ENCODE assay signal across 10 mouse cellular contexts in the genomic region with DNA sequence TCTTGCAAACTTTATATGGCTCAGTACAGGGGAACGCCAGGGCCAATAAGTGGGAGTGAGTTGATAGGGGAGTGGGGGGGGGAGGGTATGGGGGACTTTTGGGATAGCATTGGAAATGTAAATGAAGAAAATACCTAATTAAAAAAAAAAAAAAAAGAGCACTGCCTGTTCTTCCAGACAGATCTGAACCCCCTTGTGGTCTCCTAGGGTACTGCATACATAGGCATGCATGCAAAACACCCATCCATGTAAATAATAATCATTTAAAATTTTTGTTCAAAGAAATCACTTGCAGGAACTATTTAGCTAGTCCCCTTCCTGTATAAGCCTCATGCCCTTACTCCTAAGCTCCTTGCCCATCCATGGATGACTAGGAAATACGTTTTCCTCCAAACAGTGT.
DNase-seq lines count a peak whose midpoint lies in the region; ATAC-seq and TF ChIP-seq lines count a peak whose summit lies in the region.
"Had no signal": no experiment of that assay in that cellular context is flagged by ENCODE, and none has a peak within 500 bp of the region (broad histone marks: within the 10 kb centered on the region; RNA-seq: fewer than 3 reads in every experiment).

No protein-coding gene starts in this region.

- no peaks in the 10 kb centered on the region for H3K79me2 ChIP-seq in MEL (ENCODE audit: control insufficient read depth, insufficient read depth, low read length, poor library complexity)

- H3K4me3 ChIP-seq in gastrocnemius, adult 2 months, result no peak overlapping the region
- H3K4me3 ChIP-seq in liver, postnatal 0 days (ENCODE audit: low read depth, low read length), result no peak overlapping the region
- H3K4me3 ChIP-seq in MEL (ENCODE audit: control insufficient read depth in 1 of 2, insufficient read depth in 1 of 2, low read depth in 2 of 2, low read length in 2 of 2), result no peak overlapping the region
- H3K4me3 ChIP-seq in forebrain, embryonic 11.5 days (ENCODE audit: low read depth, low read length), result no peak overlapping the region
- H3K4me3 ChIP-seq: hindbrain, embryonic 13.5 days had no signal

- H3K9ac ChIP-seq in liver, postnatal 0 days (replicated peaks), result no peak overlapping the region
- no peak overlapping the region for H3K9ac ChIP-seq in MEL (ENCODE audit: control insufficient read depth, low read depth, low read length, poor library complexity, severe bottlenecking)
- no peak overlapping the region for H3K9ac ChIP-seq in forebrain, embryonic 11.5 days (ENCODE audit: low read length)
- H3K9ac ChIP-seq: hindbrain, embryonic 13.5 days had no signal

- no peak for TF ChIP-seq EP300 in liver, postnatal 0 days (IDR thresholded peaks at IDR 0.05; ENCODE audit: low read depth)
- TF ChIP-seq EP300 in MEL (IDR thresholded peaks at IDR 0.05; ENCODE audit: low read depth in 1 of 2, low read length in 2 of 2), result no peak

- no peaks in the 10 kb centered on the region for H3K36me3 ChIP-seq in liver, postnatal 0 days (replicated peaks; ENCODE audit: insufficient read depth, low read length)
- H3K36me3 ChIP-seq in MEL (ENCODE audit: control insufficient read depth in 1 of 2, insufficient read depth in 2 of 2, low read length in 2 of 2), result no peaks in the 10 kb centered on the region
- H3K36me3 ChIP-seq in forebrain, embryonic 11.5 days (ENCODE audit: control insufficient read depth, insufficient read depth, low read length), result no peaks in the 10 kb centered on the region
- H3K36me3 ChIP-seq: hindbrain, embryonic 13.5 days had no signal

- no peak for DNase-seq in gastrocnemius, adult 2 months
- no peak for DNase-seq in gastrocnemius, adult 18-20 months (ENCODE audit: low spot score)
- no peak for DNase-seq in liver, postnatal 0 days
- DNase-seq in liver (no peak), MEL (ENCODE audit: low read depth, low spot score) (peak; percentile 29)
- peak; percentile 37 for DNase-seq in retina, postnatal 1 day
- DNase-seq in forebrain, embryonic 11.5 days (ENCODE audit: low spot score), result no peak
- no peak for DNase-seq in urinary bladder, postnatal 36 days (ENCODE audit: low spot score in 2 of 2)
- DNase-seq: gastrocnemius, postnatal 36 days had no signal

- TF ChIP-seq CTCF in gastrocnemius, adult 2 months (IDR thresholded peaks at IDR 0.05), result peak; percentile 43
- peak; percentile 47 for TF ChIP-seq CTCF in liver, postnatal 0 days (IDR thresholded peaks at IDR 0.05; ENCODE audit: low read depth)
- peak; percentile 13 to 25 (median 25); a peak in 2 of 6 replicates for TF ChIP-seq CTCF in MEL (IDR thresholded peaks at IDR 0.05 in 2 of 3, conservative IDR thresholded peaks at IDR 0.05 in 1 of 3; ENCODE audit: control insufficient read depth in 1 of 3, insufficient read depth in 1 of 3, low read depth in 2 of 3, low read length in 3 of 3, poor library complexity in 1 of 3, severe bottlenecking in 1 of 3)

- 95% methylated on average over 2 of the region's 2 CpGs for WGBS in liver, postnatal 0 days (ENCODE audit: insufficient replicate concordance)
- WGBS in forebrain, embryonic 11.5 days, result 96% methylated on average over 2 of the region's 2 CpGs

- no peaks in the 10 kb centered on the region for H3K27me3 ChIP-seq in liver, postnatal 0 days (ENCODE audit: insufficient read depth, low read length)
- no peaks in the 10 kb centered on the region for H3K27me3 ChIP-seq in MEL (ENCODE audit: control insufficient read depth in 1 of 2, insufficient read depth in 2 of 2, low read length in 2 of 2)
- H3K27me3 ChIP-seq in forebrain, embryonic 11.5 days (ENCODE audit: control insufficient read depth, insufficient read depth, low read length), result no peaks in the 10 kb centered on the region
- H3K27me3 ChIP-seq: hindbrain, embryonic 13.5 days had no signal

- H3K27ac ChIP-seq in gastrocnemius, adult 2 months, result no peak overlapping the region
- no peak overlapping the region for H3K27ac ChIP-seq in liver, postnatal 0 days (ENCODE audit: low read depth)
- no peak overlapping the region for H3K27ac ChIP-seq in MEL (ENCODE audit: control insufficient read depth, low read depth, low read length)
- H3K27ac ChIP-seq in forebrain, embryonic 11.5 days (ENCODE audit: low read depth, low read length), result no peak overlapping the region
- H3K27ac ChIP-seq: hindbrain, embryonic 13.5 days had no signal

- no peak for ATAC-seq in liver, postnatal 0 days
- no peak for ATAC-seq in forebrain, embryonic 11.5 days (replicated peaks; ENCODE audit: low FRiP score)

- intact Hi-C loops in gastrocnemius, adult 2 months (cut with DNase I), result no loop called here

- no peaks in the 10 kb centered on the region for H3K4me1 ChIP-seq in liver, postnatal 0 days (ENCODE audit: insufficient read depth)
- H3K4me1 ChIP-seq in MEL (ENCODE audit: control insufficient read depth in 1 of 2, insufficient read depth in 2 of 2, low read length in 2 of 2), result no peaks in the 10 kb centered on the region
- no peaks in the 10 kb centered on the region; the same call in 1 of the 2 replicates for H3K4me1 ChIP-seq in forebrain, embryonic 11.5 days (replicated peaks; ENCODE audit: control insufficient read depth, insufficient read depth, low read length)

- no peak for TF ChIP-seq POLR2A in MEL (IDR thresholded peaks at IDR 0.05; ENCODE audit: control insufficient read depth in 1 of 2, insufficient read depth in 1 of 2, low read depth in 1 of 2, low read length in 2 of 2, poor library complexity in 1 of 2)

- H3K9me3 ChIP-seq in liver, postnatal 0 days (ENCODE audit: low read length), result no peaks in the 10 kb centered on the region
- no peaks in the 10 kb centered on the region for H3K9me3 ChIP-seq in MEL (replicated peaks; ENCODE audit: insufficient read depth, low read length)
- H3K9me3 ChIP-seq in forebrain, embryonic 11.5 days (ENCODE audit: control insufficient read depth, low read length), result no peaks in the 10 kb centered on the region
- H3K9me3 ChIP-seq: hindbrain, embryonic 13.5 days had no signal

- no peak overlapping the region for H3K4me2 ChIP-seq in liver, postnatal 0 days (ENCODE audit: low read depth, low read length)
- H3K4me2 ChIP-seq in forebrain, embryonic 11.5 days (ENCODE audit: low read depth, low read length, severe bottlenecking), result no peak overlapping the region
- H3K4me2 ChIP-seq: hindbrain, embryonic 13.5 days had no signal

- TF ChIP-seq RAD21 in MEL (IDR thresholded peaks at IDR 0.05; ENCODE audit: low read depth, low read length), result no peak; the same call in 1 of the 2 replicates

TF ChIP-seq in MEL, 35 proteins besides CTCF, POLR2A, EP300 and RAD21:
- no peak for TF ChIP-seq NRF1 (IDR thresholded peaks at IDR 0.05; ENCODE audit: insufficient read depth, low read depth, low read length, poor library complexity, severe bottlenecking)
- TF ChIP-seq SMC3 (IDR thresholded peaks at IDR 0.05; ENCODE audit: low read depth, low read length), result peak; percentile 41
- no peak for TF ChIP-seq CHD1 (IDR thresholded peaks at IDR 0.05; ENCODE audit: low read depth, low read length)
- TF ChIP-seq ZNF384 (IDR thresholded peaks at IDR 0.05; ENCODE audit: low read depth, low read length), result peak; percentile 46; the same call in 1 of the 2 replicates
- no peak for TF ChIP-seq TBP (IDR thresholded peaks at IDR 0.05; ENCODE audit: low read depth, low read length)
TF ChIP-seq in MEL: peak in this region for 2.

Comparison
In these comparisons a context has a peak if more than half of its experiments do, and no peak if none do; other contexts are left out.
1. DNase-seq: peak in MEL (single experiment) and retina, postnatal 1 day (single experiment); none in gastrocnemius, adult 2 months (single experiment), gastrocnemius, adult 18-20 months (single experiment), liver, postnatal 0 days (single experiment), liver (single experiment), forebrain, embryonic 11.5 days (single experiment) and urinary bladder, postnatal 36 days (0 of 2).
2. Peak in every context shown above with its lines, with median percentiles within 50 percentile points of each other: CTCF ChIP-seq.